Mouse (Mus musculus): Measurements from ENCODE around the gene Cep41. TPM values are rescaled to one million over a fixed set of nuclear protein-coding genes. Genes with fewer than 3 reads are reported as not detected.
A peak's percentile ranks its signal among the peaks of the same experiment; 100 is the strongest.

The Cep41 gene
- polyA plus RNA-seq, 1 experiment from 2014 or later = 14.2 TPM

DNA sequence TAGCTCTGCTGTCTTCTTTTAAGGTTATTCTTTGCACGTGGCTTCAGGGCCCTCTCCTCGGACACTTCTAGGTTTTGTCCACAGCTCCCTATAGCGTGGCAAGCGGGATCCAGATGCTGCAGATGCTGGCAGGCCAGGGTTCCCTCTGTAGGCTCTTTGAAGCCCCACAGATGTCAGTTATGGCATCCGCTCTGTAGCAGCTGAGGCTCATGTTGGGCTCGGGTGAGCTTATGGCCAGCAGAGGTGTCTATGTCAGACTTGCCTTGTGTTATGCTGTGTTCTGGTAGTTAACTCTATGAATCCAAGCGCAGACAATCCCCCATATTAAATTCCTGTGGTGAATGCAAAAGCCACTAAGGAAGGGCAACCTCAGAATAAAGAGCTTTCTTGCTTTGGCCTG lies 13.1 kb downstream of the Cep41 start:
- Histone ChIP-seq H3K9ac (no peak overlapping the region), H3K36me3 (no peaks in the 10 kb centered on the region), H3K4me1 (replicated peaks) (peaks cover 41% of the 10 kb centered on the region), H3K27me3 (no peaks in the 10 kb centered on the region), H3K4me2 (no peak overlapping the region), H3K9me3 (no peaks in the 10 kb centered on the region), H3K4me3 (no peak overlapping the region), H3K27ac (no peak overlapping the region)
- ATAC-seq (ENCODE audit: low FRiP score) = no peak
- 80% methylated on average over 7 of the region's 7 CpGs for WGBS

DNA sequence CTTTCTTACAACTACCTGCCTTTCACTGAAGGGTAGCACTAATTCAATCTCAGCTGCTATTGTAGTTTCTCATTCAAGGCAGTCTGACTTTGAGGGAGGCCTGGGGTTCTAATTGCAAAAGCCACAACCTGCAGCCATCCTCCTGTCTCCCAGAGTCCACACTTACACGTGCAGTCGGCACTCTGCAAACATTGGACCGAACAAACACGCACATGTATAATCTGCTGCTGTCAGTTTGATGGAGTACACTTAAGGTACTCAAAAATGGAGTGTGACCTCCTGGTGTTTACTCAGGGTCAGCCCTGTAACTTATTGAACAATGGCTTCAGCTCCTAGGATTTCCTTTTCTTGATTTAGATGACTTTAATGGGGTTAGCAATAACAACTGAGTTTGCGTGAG lies 14.0 kb downstream of the Cep41 start:
- H3K27me3 ChIP-seq = no peaks in the 10 kb centered on the region
- 46% methylated on average over 5 of the region's 5 CpGs for WGBS
- no peaks in the 10 kb centered on the region for H3K36me3 ChIP-seq
- H3K27ac ChIP-seq = 0 out of 2 replicates have a peak overlapping the region, but pooled peaks have one; percentile 23
- H3K4me3 ChIP-seq = no peak overlapping the region
- no peak overlapping the region for H3K4me2 ChIP-seq
- H3K9ac ChIP-seq = peak overlapping the region; percentile 19; the same call in 1 of the 2 replicates
- no peak for ATAC-seq (ENCODE audit: low FRiP score)
- H3K4me1 ChIP-seq (replicated peaks) = peaks cover 50% of the 10 kb centered on the region
- H3K9me3 ChIP-seq = no peaks in the 10 kb centered on the region

DNA sequence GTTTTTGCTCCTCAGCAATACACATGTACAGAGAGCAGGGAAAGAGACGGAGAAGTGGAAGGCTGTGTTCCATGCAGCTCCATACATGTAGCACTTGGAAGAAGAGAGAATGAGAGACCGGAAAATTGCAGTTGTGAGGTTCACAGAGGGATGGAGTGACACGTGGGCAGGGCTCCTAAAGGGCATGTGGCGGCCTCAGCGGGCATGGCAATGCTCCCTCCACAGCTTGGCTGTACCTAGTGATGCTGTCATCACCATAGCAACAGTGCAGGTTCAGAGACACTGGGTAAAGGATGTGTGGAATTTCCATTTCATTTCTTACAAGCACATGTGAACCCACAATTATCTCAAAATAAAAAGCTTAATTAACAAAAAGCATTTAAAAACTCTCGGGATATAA lies 15.1 kb downstream of the Cep41 start:
- ATAC-seq (ENCODE audit: low FRiP score) = peak; percentile 64
- H3K4me3 ChIP-seq = no peak overlapping the region
- peaks cover 61% of the 10 kb centered on the region for H3K4me1 ChIP-seq (replicated peaks)
- 31% methylated on average over 6 of the region's 6 CpGs for WGBS
- H3K9me3 ChIP-seq = no peaks in the 10 kb centered on the region
- no peaks in the 10 kb centered on the region for H3K27me3 ChIP-seq
- peak overlapping the region; percentile 81 for H3K27ac ChIP-seq
- H3K4me2 ChIP-seq = no peak overlapping the region
- no peaks in the 10 kb centered on the region for H3K36me3 ChIP-seq
- H3K9ac ChIP-seq = 0 out of 2 replicates have a peak overlapping the region, but pooled peaks have one; percentile 29

DNA sequence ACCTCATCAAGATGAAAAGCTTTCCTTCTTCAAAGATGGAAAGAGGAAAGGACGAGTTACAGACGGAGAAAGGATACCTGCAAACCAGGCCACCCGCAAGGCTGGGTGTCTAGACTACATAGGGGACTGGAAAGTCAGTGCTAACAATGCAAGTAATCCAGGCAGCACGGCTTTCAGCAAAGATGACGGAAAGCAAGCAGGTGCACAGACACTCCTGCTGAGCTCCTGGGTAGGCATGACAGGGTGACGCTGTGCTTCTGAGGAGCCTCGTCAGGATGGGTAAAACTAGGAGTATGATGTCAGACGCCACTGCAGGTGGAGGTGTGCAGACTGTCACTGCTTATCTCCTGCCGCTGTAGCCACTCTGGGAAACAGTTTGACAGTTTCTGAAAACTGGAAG lies 16.0 kb downstream of the Cep41 start:
- no peak overlapping the region for H3K9ac ChIP-seq
- H3K27me3 ChIP-seq = no peaks in the 10 kb centered on the region
- H3K27ac ChIP-seq = peak overlapping the region; percentile 31; the same call in 1 of the 2 replicates
- H3K4me1 ChIP-seq (replicated peaks) = peaks cover 61% of the 10 kb centered on the region
- no peak overlapping the region for H3K4me2 ChIP-seq
- H3K9me3 ChIP-seq = no peaks in the 10 kb centered on the region
- no peak overlapping the region for H3K4me3 ChIP-seq
- H3K36me3 ChIP-seq = no peaks in the 10 kb centered on the region
- ATAC-seq (ENCODE audit: low FRiP score) = no peak
- WGBS = 80% methylated on average over 9 of the region's 9 CpGs

DNA sequence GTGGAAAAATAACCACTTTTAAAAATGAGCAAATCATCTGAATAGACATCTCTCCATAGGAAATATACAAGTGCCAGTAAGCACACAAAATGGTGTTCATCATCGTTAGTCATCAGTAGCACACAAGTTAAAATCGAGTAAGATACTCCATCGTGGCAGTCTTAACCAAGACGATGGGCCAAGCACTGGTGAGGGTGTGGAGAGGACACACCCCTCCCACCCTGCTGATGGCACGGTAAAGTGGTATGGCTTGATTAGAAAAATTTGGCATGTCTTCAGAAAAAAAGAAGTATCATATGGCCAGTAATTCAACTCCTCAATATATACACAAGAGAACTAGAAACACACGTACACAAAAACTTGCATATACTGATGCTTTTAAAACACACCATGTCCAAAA lies 17.0 kb downstream of the Cep41 start:
- peaks cover 57% of the 10 kb centered on the region for H3K4me1 ChIP-seq (replicated peaks)
- no peak overlapping the region for H3K4me2 ChIP-seq
- 83% methylated on average over 6 of the region's 6 CpGs for WGBS
- ATAC-seq (ENCODE audit: low FRiP score) = no peak
- H3K27ac ChIP-seq = no peak overlapping the region
- H3K36me3 ChIP-seq = no peaks in the 10 kb centered on the region
- H3K27me3 ChIP-seq = no peaks in the 10 kb centered on the region
- no peak overlapping the region for H3K4me3 ChIP-seq
- H3K9me3 ChIP-seq = no peaks in the 10 kb centered on the region
- no peak overlapping the region for H3K9ac ChIP-seq

DNA sequence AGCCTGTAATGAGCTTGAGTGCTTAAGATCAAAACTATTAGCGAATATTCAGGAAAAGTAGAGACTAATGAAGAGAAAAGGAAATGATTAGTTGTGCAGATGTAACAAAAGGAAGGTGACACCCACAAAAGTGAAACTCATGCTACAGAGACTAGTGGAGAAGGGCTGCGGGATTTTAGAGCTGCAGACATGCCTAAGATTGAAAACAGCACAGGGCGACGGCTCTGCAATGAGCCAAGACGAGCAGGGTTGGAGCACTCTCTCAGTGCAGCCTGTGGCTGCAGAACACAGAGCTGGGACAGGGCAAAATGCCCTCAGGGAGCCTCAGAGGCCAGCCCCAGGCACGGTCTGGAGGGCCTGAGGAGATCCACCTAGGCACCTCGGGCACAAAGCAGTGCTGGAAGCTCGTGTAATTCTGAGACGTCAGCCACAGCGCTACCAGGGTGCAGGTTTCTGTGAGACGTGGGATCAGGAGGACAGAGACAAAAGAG lies 18.2 kb downstream of the Cep41 start:
- 7% methylated on average over 11 of the region's 11 CpGs for WGBS
- H3K27me3 ChIP-seq = no peaks in the 10 kb centered on the region
- peak; percentile 61 for ATAC-seq (ENCODE audit: low FRiP score)
- no peak overlapping the region for H3K4me3 ChIP-seq
- H3K9ac ChIP-seq = peak overlapping the region; percentile 70
- H3K36me3 ChIP-seq = no peaks in the 10 kb centered on the region
- peaks cover 60% of the 10 kb centered on the region for H3K4me1 ChIP-seq (replicated peaks)
- peak overlapping the region; percentile 37 for H3K4me2 ChIP-seq
- peak overlapping the region; percentile 95 for H3K27ac ChIP-seq
- no peaks in the 10 kb centered on the region for H3K9me3 ChIP-seq

DNA sequence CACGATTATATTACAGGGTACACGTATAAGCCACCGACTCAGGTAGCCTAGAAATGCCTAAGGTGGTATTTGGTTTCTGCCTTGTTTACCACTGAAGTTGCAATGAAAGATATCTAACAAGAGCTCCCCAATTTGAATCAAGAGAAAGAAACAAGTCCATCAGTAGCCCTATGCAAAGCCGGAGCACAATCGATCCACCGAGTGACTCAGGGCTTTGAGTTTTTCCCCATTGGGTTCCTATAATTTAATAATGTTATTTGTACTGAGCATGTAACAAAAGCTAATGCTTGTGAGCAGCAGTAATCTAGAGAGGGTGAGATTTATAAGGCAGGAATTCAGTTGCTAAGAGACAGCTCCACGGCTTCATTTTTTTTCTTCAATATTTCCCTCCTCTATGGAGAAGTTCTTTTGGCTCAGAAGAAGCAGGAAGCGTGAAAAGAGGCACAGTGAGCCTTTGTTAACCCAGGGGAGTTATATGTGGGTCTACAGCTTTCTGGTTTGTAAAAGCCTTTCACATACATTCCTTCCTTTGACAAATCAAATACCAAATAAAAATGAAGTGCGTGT lies 18.8 kb downstream of the Cep41 start:
- peak; percentile 67 for ATAC-seq (ENCODE audit: low FRiP score)
- H3K27ac ChIP-seq = peak overlapping the region; percentile 95
- no peak overlapping the region for H3K9ac ChIP-seq
- H3K27me3 ChIP-seq = no peaks in the 10 kb centered on the region
- H3K36me3 ChIP-seq = no peaks in the 10 kb centered on the region
- H3K4me1 ChIP-seq (replicated peaks) = peaks cover 60% of the 10 kb centered on the region
- peak overlapping the region; percentile 37 for H3K4me2 ChIP-seq
- H3K9me3 ChIP-seq = no peaks in the 10 kb centered on the region
- no peak overlapping the region for H3K4me3 ChIP-seq
- WGBS = 32% methylated on average over 9 of the region's 9 CpGs

DNA sequence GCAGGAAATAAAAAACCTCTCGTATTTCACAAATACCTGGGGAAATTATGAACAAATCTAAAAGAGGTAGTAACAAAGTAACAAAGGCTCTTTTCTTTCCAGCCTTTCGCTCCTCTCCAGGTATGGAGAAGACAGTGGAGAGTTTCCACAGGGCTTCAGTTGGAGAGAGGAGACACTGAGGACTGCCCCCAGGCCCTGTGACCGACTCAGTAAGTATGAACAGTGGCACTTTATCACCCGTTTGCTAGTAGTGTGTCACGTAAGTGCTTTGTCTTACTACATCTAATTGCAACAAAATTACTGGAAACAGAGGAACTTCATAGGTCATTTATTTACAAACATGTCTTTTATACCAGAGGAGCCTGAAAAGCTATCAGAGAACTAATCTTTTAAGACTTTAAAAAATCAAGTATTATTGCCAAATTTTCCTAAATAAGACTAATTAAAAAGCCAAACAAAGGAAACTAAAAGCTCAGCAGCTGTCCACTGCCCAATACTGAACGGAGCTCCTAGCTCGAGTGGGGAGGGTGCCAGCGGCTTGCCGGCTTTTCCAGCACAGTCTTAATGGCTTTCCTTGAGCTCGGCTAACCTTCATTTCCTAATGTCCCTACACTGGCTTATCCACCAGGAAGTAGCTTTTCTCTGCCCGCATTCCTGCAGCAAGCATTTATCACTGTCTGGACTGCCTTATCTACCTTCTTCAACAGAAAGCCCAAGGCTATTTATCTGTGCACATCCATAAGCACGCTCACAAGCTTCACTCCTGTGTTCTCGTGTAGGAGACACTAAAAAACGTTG lies 19.6 kb downstream of the Cep41 start:
- Histone ChIP-seq H3K4me3 (no peak overlapping the region), H3K27ac (peak overlapping the region; percentile 95), H3K9ac (peak overlapping the region; percentile 56; the same call in 1 of the 2 replicates), H3K4me1 (replicated peaks) (peaks cover 53% of the 10 kb centered on the region), H3K27me3 (no peaks in the 10 kb centered on the region), H3K9me3 (no peaks in the 10 kb centered on the region), H3K4me2 (peak overlapping the region; percentile 37), H3K36me3 (no peaks in the 10 kb centered on the region)
- 27% methylated on average over 14 of the region's 14 CpGs for WGBS
- peak; percentile 71 for ATAC-seq (ENCODE audit: low FRiP score)

DNA sequence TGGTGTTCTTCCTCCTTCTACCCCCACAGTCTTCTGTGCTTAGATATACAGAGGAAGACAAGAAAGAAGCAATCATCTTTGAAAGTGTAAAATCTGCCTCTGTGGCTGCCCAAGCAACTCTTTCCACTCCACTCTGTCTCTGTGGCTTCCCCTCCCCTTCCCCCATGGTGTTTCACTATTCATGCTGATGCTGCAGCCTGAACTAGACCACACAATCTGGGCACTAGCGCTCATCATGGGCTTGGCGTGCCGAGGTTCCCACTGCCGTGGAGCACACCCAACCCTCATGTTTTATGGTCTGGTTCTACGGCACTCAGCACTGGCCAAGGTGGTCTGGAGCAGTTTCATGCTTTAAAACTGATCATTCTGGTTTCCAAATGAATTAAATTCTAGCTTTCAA lies 21.9 kb downstream of the Cep41 start:
- Histone ChIP-seq H3K27me3 (no peaks in the 10 kb centered on the region), H3K27ac (peak overlapping the region; percentile 48; the same call in 1 of the 2 replicates)
- WGBS = 71% methylated on average over 5 of the region's 5 CpGs

DNA sequence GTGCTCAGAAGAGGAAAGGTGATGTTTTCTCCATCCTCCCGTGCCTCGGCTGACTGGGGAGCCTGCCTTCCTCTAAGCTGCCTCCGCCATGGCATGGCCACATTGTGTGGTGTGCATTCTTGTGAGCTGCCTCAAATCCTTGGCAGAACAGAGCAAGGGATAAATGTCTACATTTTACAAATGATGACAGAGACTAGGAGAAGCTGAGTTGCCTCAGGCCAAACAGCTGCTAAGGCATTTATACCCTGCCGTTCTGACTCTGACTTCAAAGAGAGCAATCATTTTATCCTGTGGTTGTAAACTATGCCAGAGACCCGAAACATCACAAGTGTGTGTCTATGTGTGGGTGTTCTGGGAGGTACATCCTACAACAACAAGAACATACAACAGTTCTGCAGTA lies 26.0 kb downstream of the Cep41 start:
- Histone ChIP-seq H3K36me3 (no peaks in the 10 kb centered on the region), H3K27me3 (no peaks in the 10 kb centered on the region), H3K4me2 (no peak overlapping the region), H3K4me1 (replicated peaks) (peaks cover 22% of the 10 kb centered on the region), H3K9me3 (no peaks in the 10 kb centered on the region), H3K4me3 (no peak overlapping the region), H3K9ac (no peak overlapping the region), H3K27ac (peak overlapping the region; percentile 49; the same call in 1 of the 2 replicates)
- WGBS = 52% methylated on average over 5 of the region's 5 CpGs
- no peak for ATAC-seq (ENCODE audit: low FRiP score)

More for the DNA sequence above, 21.9 kb downstream of the Cep41 start:
- H3K4me2 ChIP-seq = no peak overlapping the region
- no peak overlapping the region for H3K9ac ChIP-seq
- H3K4me3 ChIP-seq = no peak overlapping the region
- no peak for ATAC-seq (ENCODE audit: low FRiP score)
- peaks cover 45% of the 10 kb centered on the region for H3K4me1 ChIP-seq (replicated peaks)
- no peaks in the 10 kb centered on the region for H3K9me3 ChIP-seq
- no peaks in the 10 kb centered on the region for H3K36me3 ChIP-seq

DNA sequence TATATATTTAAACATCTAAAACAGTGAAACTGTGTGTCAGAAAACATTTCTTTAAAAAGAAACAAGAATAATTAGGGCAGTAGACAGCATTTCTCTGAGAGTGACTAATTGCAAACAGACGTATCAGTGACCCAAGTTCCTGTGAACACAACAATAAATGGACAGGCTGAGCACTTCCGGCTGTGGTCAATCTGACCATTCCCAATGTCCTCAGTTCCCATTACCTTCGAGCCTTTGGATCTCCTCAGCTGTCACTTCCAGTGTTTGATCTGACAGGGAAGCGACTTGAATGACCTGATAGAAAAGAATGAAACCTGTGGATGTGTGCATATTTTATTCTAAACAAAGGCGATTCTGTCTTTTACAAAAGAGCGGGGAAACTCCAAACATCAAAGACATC lies 27.5 kb downstream of the Cep41 start:
- 30% methylated on average over 6 of the region's 6 CpGs for WGBS
- H3K27ac ChIP-seq = no peak overlapping the region
- peaks cover 15% of the 10 kb centered on the region for H3K4me1 ChIP-seq (replicated peaks)
- H3K4me2 ChIP-seq = no peak overlapping the region
- ATAC-seq (ENCODE audit: low FRiP score) = no peak
- no peaks in the 10 kb centered on the region for H3K9me3 ChIP-seq
- no peaks in the 10 kb centered on the region for H3K36me3 ChIP-seq
- no peak overlapping the region for H3K4me3 ChIP-seq
- no peaks in the 10 kb centered on the region for H3K27me3 ChIP-seq
- no peak overlapping the region for H3K9ac ChIP-seq

DNA sequence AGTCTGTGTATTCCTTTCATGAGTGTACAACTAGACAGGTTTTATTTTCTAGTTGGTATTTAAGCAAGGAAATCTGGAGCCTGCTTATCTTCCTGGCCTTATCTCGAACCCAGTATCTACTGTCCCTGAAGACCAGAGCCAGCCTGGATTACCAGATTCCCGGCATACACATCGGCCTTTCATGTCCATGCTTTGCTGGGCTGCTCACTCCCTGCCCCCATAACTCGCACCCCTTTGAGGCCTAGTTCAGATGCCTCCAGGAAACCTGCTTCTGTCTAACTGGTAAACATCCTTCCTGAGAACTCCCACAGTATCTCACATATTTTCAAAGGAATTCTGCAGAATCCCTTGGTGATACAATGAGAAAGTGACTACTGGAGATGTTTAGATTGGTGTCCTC lies 28.3 kb downstream of the Cep41 start:
- peaks cover 15% of the 10 kb centered on the region for H3K4me1 ChIP-seq (replicated peaks)
- no peak overlapping the region for H3K4me3 ChIP-seq
- WGBS = 60% methylated on average over 4 of the region's 4 CpGs
- no peak for ATAC-seq (ENCODE audit: low FRiP score)
- no peak overlapping the region for H3K9ac ChIP-seq
- no peaks in the 10 kb centered on the region for H3K27me3 ChIP-seq
- no peaks in the 10 kb centered on the region for H3K9me3 ChIP-seq
- no peak overlapping the region for H3K4me2 ChIP-seq
- H3K36me3 ChIP-seq = no peaks in the 10 kb centered on the region
- H3K27ac ChIP-seq = peak overlapping the region; percentile 14; the same call in 1 of the 2 replicates
